Mouse (Mus musculus) heart, postnatal 10 days (tissue): ENCODE data around the gene Rps19bp1. TPM values are rescaled to one million over a fixed set of nuclear protein-coding genes. Genes with fewer than 3 reads are reported as not detected.

Source experiments
- DNase-seq, 2 experiments: peaks; one replicate each; pipeline ENCODE4 v3.0.0; 2021
- intact Hi-C: fragments of 180-260 bp; cut with DNase I; formaldehyde crosslinking; loops from one replicate; pipeline ENCODE4 v1.15.1; 2025
- total RNA-seq, 2 experiments: library from RNA; stranded (reverse); gene quantifications; 2 replicates each; pipeline ENCODE4 v1.2.3; 2021

Rps19bp1 gene
- total RNA-seq, 2 experiments from 2014 or later: 20.0 to 24.6 TPM

GRCm38 (mm10) chr15:80258240-80259170 is 5.6 kb downstream of the Rps19bp1 start:
- intact Hi-C loops: no loop called here
- peak in 1 of 2 experiments; percentile 46 for DNase-seq

DNA sequence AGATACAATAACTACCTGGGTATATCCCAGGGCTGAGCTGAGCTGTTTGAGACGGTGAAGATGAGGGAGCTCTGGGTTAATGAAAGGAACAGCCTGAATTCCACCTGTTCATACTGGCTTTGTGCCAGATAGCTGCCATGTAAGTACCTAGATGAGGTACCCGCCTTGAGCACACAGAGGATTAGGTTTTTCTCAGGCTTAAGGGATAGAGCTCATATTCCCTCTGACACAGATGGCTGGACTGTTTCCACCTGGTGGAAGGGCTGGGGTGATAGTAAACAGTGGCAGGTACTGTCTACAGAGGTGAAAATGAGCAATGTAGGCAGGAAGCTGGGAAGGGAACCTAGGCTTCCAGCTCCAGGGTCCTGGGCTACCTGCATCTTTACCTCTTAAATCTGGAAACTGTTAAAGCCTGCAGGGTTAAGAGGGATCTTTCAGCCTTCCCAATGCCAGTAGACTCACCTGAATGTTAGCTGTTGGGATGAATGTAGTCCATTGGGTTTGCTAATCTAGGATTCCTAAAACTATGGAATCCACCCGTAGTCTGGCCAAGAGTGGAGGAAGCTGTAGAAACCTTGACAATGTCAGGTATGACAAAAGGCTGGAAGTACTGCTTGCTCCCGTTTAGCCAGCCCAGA is 6.4 kb downstream of the Rps19bp1 start:
- intact Hi-C loops: no loop called here
- DNase-seq: peak in 1 of 2 experiments; percentile 36

GRCm38 (mm10) chr15:80256656-80257601 is 7.2 kb downstream of the Rps19bp1 start:
- no peak for DNase-seq
- intact Hi-C loops: no loop called here

- peak; percentile 29 to 41 for DNase-seq
- intact Hi-C loops: no loop called here
These were observed 7.9 kb downstream of the Rps19bp1 start for GRCm38 (mm10) chr15:80256242-80256641.

DNA sequence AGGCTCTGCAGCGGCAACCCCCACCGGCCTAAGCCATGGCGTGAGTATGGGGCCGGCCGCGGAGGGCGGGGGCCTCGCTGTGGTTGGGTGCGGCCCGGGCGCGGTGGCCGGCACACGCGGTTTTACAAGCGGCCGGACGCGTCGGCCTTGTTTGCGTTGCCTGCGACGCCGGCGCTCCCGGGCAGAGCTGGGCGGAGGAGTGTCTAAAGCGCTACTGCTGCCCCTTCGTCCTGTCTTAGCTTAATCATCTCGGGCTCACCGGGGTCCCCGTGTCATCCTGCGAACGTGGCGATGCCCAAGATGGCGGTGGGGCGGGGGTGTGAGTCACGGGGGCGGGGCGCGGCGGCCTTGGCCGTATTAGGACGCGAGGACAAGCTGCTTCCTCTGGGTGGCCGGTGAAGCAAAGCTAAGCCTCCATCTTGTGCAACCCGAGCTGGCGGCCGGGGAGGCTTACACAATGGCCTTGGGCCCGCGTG is 8.4 kb downstream of the Rps19bp1 start:
- intact Hi-C loops: no loop called here
- DNase-seq: peak; percentile 84 to 90

DNA sequence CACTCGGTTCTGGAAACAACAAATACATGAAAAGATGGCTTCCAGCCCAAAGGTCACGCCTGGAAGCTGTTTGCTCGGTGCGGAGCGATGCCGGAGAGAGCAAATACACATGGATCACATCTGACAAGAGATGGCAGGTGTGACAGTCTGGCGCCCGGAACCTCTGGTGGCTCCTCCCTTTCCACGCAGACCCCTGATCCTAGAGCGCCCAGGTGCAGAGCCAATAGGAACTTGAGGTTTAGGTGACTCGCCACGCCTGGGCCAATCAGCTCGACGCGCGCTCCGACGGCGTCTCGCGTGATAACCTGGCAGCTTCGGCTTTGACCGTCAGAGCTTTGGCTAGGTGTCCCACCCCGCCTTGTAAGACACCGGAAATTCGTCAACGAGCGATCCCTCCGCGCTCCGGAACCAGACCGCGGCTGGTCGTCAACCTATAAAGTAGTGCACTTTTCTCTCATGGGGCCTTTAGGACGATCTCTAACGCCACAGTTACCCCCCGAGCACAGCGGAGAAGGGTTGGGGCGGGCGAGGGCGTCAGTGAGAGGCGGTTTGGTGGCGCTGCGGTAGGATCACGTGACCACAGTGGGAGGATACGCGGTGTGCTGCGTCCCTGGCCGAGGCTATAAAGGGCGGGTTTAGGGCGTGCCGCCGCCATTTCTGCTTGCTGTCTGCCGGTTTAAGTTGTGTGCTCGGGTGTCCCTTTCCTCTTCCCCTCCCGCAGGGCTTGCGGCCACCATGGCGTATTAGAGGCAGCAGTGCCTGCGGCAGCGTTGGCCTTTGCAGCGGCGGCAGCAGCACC is 9.1 kb downstream of the Rps19bp1 start, which contains the start of gene Atf4:
TSS of gene Atf4 (plus strand) at position 338 of the 799 bp plus-strand sequence.
- peak; percentile 99 for DNase-seq
- intact Hi-C loops: loop anchor here (1.0 kb wide), 1 partner anchor 21 kb away; the partner anchor contains the start of gene Mief1

DNA sequence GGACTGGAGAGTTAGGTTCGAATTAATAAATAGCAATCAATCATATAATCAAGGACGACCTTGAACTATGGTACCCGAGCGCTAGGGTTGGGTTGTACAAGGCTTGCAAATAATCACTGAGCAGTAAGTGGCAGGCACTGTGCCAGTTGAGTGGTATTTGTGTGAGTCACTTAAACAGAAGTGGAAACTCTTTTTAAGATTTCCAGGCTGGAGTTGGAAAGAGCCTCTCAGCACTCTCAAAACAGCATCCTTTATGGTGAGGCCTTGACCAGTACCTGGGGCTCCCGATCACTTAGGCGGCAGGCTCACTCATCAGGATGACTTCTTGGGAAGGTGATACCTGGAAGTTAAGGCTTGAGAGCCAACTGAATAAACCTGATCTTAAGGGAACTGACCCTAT is 9.9 kb downstream of the Rps19bp1 start:
- DNase-seq: peak; percentile 50 to 58
- intact Hi-C loops: loop anchor here (1.0 kb wide), 1 partner anchor 20 kb away; the partner anchor contains the start of gene Mief1

GRCm38 (mm10) chr15:80253530-80253929 is 10.6 kb downstream of the Rps19bp1 start:
- DNase-seq: peak in 1 of 2 experiments; percentile 25
- intact Hi-C loops: no loop called here

- intact Hi-C loops: no loop called here
- no peak for DNase-seq
These were observed 13.5 kb downstream of the Rps19bp1 start for GRCm38 (mm10) chr15:80250586-80250985.

DNA sequence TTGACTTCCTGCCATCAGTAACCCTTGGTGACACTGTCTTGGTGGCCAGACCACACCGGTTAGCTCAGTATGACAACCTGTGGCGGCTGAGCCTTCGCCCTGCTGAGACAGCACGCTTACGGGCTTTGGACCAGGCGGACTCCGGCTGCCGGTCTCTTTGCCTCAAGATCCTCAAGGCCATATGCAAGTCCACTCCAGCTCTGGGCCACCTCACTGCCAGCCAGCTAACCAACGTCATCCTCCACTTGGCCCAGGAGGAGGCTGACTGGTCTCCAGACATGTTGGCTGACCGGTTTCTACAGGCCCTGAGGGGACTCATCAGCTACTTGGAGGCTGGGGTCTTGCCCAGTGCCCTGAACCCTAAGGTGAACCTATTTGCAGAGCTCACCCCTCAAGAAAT is 14.4 kb downstream of the Rps19bp1 start:
- DNase-seq: no peak
- intact Hi-C loops: no loop called here

DNA sequence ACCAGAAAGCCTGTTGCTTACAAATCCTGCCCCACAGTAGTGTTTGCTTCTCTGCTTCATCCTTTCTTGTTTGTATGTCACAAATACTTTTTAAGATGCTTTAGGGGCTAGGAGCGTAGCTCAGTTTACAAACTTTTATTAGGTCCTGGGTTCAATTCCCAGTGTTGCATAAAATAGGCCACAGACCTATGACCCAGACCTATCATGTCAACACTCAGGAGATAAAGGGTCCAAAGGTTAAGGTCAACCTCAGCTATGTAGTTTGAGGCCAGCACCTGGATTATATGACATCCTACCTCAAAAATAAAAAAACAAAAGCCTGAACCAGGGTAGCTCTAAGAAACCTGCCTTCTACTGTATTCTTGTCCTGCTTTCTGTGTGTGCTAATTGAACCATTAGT is 15.5 kb downstream of the Rps19bp1 start:
- intact Hi-C loops: no loop called here
- DNase-seq: no peak

DNA sequence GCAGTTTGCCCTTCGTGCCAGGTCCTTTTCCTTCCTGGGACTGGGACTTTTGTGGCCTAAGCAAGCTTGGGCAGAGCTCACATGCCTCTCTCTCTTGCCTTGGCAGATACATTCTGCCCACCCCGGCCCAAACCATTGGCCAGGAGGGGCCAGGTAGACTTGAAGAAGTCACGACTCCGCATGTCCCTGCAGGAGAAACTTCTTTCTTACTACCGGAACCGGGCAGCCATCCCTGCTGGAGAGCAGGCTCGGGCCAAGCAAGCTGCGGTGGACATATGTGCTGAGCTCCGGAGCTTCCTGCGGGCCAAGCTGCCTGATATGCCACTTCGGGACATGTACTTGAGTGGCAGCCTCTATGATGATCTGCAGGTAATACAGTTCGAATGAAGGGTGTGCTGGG is 16.0 kb downstream of the Rps19bp1 start:
- intact Hi-C loops: no loop called here
- DNase-seq: no peak

- DNase-seq: no peak
- intact Hi-C loops: no loop called here
These were observed 28.6 kb downstream of the Rps19bp1 start, which contains the start of gene AC140267.1 for GRCm38 (mm10) chr15:80235535-80235934. Gene AC140267.1, plus strand, starts transcription at chr15:80235835.

DNA sequence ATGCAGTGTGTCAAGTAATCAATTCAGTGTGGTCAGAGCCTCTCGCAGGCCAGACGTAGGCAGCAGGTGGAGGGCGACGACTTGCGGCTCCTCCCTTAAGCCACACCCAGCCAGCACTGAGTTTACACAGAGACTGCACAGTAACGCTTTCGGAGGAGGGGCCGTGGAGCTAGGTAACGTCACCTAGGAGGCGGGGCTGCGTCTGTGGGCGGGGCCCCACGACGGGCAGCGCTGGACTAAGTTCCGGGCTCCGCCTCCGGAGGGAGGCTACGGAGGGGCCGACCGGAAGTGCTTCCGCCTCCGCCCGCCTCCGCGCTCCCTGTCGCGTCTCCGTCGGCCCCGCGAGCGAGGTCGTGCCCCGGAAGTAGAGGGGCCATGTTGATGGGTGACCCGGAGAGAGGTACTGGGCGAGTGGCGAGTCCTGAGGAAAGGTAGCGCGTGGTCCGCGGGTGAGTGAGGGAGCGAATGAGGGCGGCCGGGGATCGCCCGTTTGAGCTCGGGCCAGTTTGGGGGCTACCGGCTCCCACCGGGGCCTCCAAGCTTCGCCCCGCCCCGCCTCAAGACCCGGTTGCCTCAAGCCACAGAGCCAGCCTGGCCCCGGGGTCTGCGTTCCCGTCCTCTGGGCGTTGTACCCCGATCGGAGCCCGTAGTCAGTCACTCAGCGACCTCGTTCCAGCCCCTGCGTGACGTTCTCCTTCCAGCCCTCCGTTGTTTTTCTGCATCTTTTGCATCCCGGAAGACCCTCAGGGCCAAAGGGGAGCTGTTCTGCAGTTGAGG is 30.2 kb downstream of the Rps19bp1 start, which contains the start of gene Mief1:
TSS of gene Mief1 (plus strand) at position 286 of the 777 bp plus-strand sequence.
- intact Hi-C loops: loop anchor here (1.0 kb wide), 1 partner anchor 20 kb away; no protein-coding TSS in a partner anchor
- peak; percentile 98 for DNase-seq

- intact Hi-C loops: no loop called here
- no peak for DNase-seq
These were observed 31.1 kb downstream of the Rps19bp1 start for GRCm38 (mm10) chr15:80233053-80233452.

DNA sequence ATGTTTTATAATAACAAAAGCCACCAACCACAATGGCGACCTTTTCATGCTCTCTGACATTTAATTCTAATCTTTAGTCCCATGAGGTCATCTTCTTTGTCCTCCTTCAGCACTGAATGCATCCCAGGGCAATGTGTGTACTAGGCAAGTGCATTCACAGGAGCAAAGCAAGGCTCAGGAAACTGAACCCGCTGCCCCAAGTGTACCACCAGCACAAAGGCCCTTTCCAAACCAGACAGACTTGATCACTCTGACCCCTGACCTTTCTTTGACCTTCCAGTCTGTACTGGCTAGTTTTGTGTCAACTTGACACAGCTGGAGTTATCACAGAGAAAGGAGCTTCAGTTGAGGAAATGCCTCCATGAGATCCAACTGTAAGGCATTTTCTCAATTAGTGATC is 31.8 kb downstream of the Rps19bp1 start:
- intact Hi-C loops: no loop called here
- no peak for DNase-seq

DNA sequence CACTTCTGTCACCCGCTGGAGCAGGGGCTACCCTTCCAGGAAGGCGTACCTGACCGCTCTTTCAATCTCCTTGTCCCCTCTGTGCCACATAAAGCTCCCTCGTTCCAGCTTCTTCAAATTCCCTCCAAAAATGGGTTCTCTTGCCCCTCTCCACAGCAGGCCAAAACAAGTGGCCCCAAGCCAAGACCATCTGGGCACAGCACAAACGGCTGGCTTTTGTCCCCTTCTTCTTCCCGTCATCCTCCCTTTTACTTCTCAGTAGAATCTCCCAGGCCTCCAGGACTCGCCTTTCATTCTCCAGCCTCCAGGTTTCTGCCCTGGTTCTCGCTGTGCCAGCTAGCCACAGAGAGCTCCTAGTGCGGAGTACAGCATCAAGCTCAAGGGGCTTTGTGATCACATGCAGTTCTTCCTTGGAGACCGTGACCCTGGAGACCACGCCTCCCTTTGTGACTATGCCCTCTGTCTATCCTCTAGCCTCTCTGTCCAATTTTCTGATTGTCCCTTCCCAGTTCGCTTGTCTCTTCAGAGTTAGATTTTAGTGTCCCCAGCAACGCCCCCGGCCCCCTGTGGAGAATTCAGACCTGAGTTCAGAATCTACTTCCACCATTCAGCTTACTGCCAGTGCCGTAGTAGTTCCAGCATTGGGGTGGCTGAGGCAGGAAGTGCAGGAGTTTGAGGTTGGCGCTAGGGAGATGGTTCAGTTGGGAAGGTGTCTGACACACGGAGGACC is 35.9 kb downstream of the Rps19bp1 start:
- intact Hi-C loops: loop anchor here (5.0 to 10.0 kb wide), 2 partner anchors 116 to 283 kb away; no protein-coding TSS in a partner anchor
- DNase-seq: no peak

- DNase-seq: peak; percentile 56 to 76
These were observed 38.3 kb downstream of the Rps19bp1 start for GRCm38 (mm10) chr15:80225796-80226195.

More at GRCm38 (mm10) chr15:80225796-80226195, 38.3 kb downstream of the Rps19bp1 start:
- intact Hi-C loops: loop anchor here (2.0 to 10.0 kb wide), 4 partner anchors 35 to 281 kb away; no protein-coding TSS in a partner anchor
